Mouse (Mus musculus) layer of hippocampus, adult 11-12 months (tissue): Measurements from ENCODE around the gene Ppp1r15a.
"Not testable (repeated sequence)": the region's sequence is repeated elsewhere in the genome, so short reads cannot be mapped to it uniquely, and the experiment has no call there.

Experiments used
- DNase-seq: peaks from one replicate; pipeline ENCODE4 v3.0.0; 2022; ENCODE audit warnings: low spot score

Ppp1r15a gene

GRCm38 (mm10) chr7:45481374-45481927 lies 44.6 kb downstream of the Ppp1r15a start, which contains the start of gene Tulp2:
Gene Tulp2, plus strand, starts transcription at chr7:45481877.
- peak; percentile 78 for DNase-seq

GRCm38 (mm10) chr7:45480310-45480709 lies 45.8 kb downstream of the Ppp1r15a start:
- DNase-seq: not testable (repeated sequence)

GRCm38 (mm10) chr7:45478774-45479173 lies 47.3 kb downstream of the Ppp1r15a start:
- no peak for DNase-seq

GRCm38 (mm10) chr7:45477003-45477402 lies 49.1 kb downstream of the Ppp1r15a start:
- DNase-seq: no peak

- DNase-seq: no peak
Observed at GRCm38 (mm10) chr7:45476453-45476852, 49.6 kb downstream of the Ppp1r15a start.

GRCm38 (mm10) chr7:45475291-45475969 lies 50.6 kb downstream of the Ppp1r15a start:
- DNase-seq: no peak
